Mouse (Mus musculus): Measurements from ENCODE around the gene Klrg2. TPM values are rescaled to one million over a fixed set of nuclear protein-coding genes. Genes with fewer than 3 reads are reported as not detected.

Klrg2 gene
- total and polyA plus RNA-seq, 2 experiments: not detected

DNA sequence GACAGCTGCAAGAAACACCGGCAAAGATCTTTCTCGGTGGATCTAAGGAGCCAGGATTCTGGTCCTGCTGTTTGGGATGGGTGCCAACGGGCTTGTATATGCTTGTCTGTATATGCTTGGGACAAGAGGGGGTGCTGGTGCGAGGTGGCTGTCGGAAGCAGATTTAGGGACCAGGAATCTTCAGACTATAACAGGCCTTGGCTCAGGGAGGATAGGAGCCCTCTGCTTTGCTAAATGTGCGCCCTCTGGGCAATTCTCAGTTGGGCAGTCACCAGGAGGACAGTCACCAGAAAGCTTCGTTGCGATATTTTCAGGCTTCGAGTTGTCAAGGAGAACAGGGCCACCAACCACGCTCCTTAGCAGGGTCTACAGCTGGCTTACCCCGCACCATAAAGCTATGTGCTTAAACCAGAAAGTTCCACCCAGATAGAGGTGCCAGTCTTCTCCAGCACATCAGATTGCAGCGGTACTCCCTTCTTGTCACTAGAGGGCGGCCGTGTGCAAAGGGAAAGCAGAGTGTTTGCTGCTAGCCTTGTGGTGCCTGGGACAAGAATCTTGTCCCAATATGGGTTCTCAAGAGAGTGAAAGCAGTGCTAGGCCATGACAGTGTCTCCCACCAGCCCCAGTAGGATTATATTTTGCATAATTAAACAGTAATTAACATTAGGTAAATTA lies 13.4 kb upstream of the Klrg2 start:
- no peaks in the 10 kb centered on the region; the same call in 1 of the 2 replicates for H3K27me3 ChIP-seq (ENCODE audit: control insufficient read depth, insufficient read depth, low read length)

GRCm38 (mm10) chr6:38649545-38649944 lies 12.5 kb upstream of the Klrg2 start:
- no peak overlapping the region for H3K9ac ChIP-seq (ENCODE audit: low read depth, low read length)
- no peak overlapping the region for H3K27ac ChIP-seq (replicated peaks; ENCODE audit: insufficient read depth, low read depth, low read length)
- H3K27me3 ChIP-seq (ENCODE audit: control insufficient read depth, insufficient read depth, low read length): no peaks in the 10 kb centered on the region; the same call in 1 of the 2 replicates
- H3K4me3 ChIP-seq (ENCODE audit: insufficient read depth, low read depth, low read length): no peak overlapping the region
- TF ChIP-seq POLR2A (IDR thresholded peaks at IDR 0.05; ENCODE audit: extremely low read depth, insufficient read depth, low read length): no peak
- peak; percentile 25; the same call in 1 of the 2 replicates for TF ChIP-seq CTCF (IDR thresholded peaks at IDR 0.05; ENCODE audit: low read depth, low read length)
- no peak for DNase-seq (ENCODE audit: extremely low read depth, low read depth, low spot score)
- WGBS: 80% methylated on average over 3 of the region's 3 CpGs
- H3K79me2 ChIP-seq (ENCODE audit: control insufficient read depth, insufficient read depth, low read length): no peaks in the 10 kb centered on the region
- no peaks in the 10 kb centered on the region for H3K36me3 ChIP-seq (ENCODE audit: control insufficient read depth, insufficient read depth, low read length)
- H3K4me1 ChIP-seq (ENCODE audit: control insufficient read depth, insufficient read depth, low read length): no peaks in the 10 kb centered on the region

More for the DNA sequence above, 13.4 kb upstream of the Klrg2 start:
- Histone ChIP-seq H3K4me3 (ENCODE audit: insufficient read depth, low read depth, low read length) (no peak overlapping the region), H3K36me3 (ENCODE audit: control insufficient read depth, insufficient read depth, low read length) (no peaks in the 10 kb centered on the region), H3K27ac (replicated peaks; ENCODE audit: insufficient read depth, low read depth, low read length) (no peak overlapping the region), H3K4me1 (ENCODE audit: control insufficient read depth, insufficient read depth, low read length) (no peaks in the 10 kb centered on the region), H3K9ac (ENCODE audit: low read depth, low read length) (no peak overlapping the region), H3K79me2 (ENCODE audit: control insufficient read depth, insufficient read depth, low read length) (no peaks in the 10 kb centered on the region)
- WGBS: 37% methylated on average over 14 of the region's 14 CpGs
- DNase-seq (ENCODE audit: extremely low read depth, low read depth, low spot score): peak; percentile 39
- TF ChIP-seq CTCF (IDR thresholded peaks at IDR 0.05; ENCODE audit: low read depth, low read length) (peak; percentile 89), POLR2A (IDR thresholded peaks at IDR 0.05; ENCODE audit: extremely low read depth, insufficient read depth, low read length) (no peak)

GRCm38 (mm10) chr6:38643039-38643438 lies 6.0 kb upstream of the Klrg2 start:
- WGBS: 81% methylated on average over 3 of the region's 3 CpGs
- H3K36me3 ChIP-seq (ENCODE audit: control insufficient read depth, insufficient read depth, low read length): no peaks in the 10 kb centered on the region
- H3K4me3 ChIP-seq (ENCODE audit: insufficient read depth, low read depth, low read length): no peak overlapping the region
- H3K27ac ChIP-seq (replicated peaks; ENCODE audit: insufficient read depth, low read depth, low read length): no peak overlapping the region
- no peak for DNase-seq (ENCODE audit: extremely low read depth, low read depth, low spot score)
- H3K79me2 ChIP-seq (ENCODE audit: control insufficient read depth, insufficient read depth, low read length): no peaks in the 10 kb centered on the region
- no peaks in the 10 kb centered on the region for H3K4me1 ChIP-seq (ENCODE audit: control insufficient read depth, insufficient read depth, low read length)
- no peaks in the 10 kb centered on the region for H3K27me3 ChIP-seq (ENCODE audit: control insufficient read depth, insufficient read depth, low read length)
- TF ChIP-seq POLR2A (IDR thresholded peaks at IDR 0.05; ENCODE audit: extremely low read depth, insufficient read depth, low read length) (no peak), CTCF (IDR thresholded peaks at IDR 0.05; ENCODE audit: low read depth, low read length) (no peak)
- H3K9ac ChIP-seq (ENCODE audit: low read depth, low read length): no peak overlapping the region

- Histone ChIP-seq H3K36me3 (ENCODE audit: control insufficient read depth, insufficient read depth, low read length) (no peaks in the 10 kb centered on the region), H3K4me3 (ENCODE audit: insufficient read depth, low read depth, low read length) (no peak overlapping the region), H3K27me3 (ENCODE audit: control insufficient read depth, insufficient read depth, low read length) (no peaks in the 10 kb centered on the region), H3K9ac (ENCODE audit: low read depth, low read length) (no peak overlapping the region), H3K4me1 (ENCODE audit: control insufficient read depth, insufficient read depth, low read length) (no peaks in the 10 kb centered on the region), H3K79me2 (ENCODE audit: control insufficient read depth, insufficient read depth, low read length) (no peaks in the 10 kb centered on the region), H3K27ac (replicated peaks; ENCODE audit: insufficient read depth, low read depth, low read length) (no peak overlapping the region)
- DNase-seq (ENCODE audit: extremely low read depth, low read depth, low spot score): no peak
- TF ChIP-seq CTCF (IDR thresholded peaks at IDR 0.05; ENCODE audit: low read depth, low read length): no peak
- WGBS: 66% methylated on average over 5 of the region's 5 CpGs
Observed at GRCm38 (mm10) chr6:38642593-38642992, 5.6 kb upstream of the Klrg2 start.

DNA sequence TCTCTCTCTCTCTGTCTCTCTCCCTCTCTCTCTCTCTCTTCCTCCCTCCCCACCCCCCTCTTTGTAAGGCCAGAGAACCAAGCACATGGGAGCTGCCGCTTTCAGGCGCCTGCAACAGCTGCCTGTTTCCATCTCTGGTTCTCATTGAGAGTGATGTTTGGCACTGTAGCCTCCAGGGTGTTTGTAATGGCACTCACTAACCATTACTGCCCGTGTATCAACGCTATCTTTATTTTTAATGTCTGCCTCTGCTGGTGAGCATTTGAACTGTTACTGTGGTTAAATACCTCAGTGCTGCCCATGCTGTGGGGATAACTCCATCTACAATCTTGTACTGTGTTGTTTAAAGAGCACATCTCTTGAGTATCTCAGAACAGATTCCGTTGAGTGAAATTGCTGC lies 4.6 kb upstream of the Klrg2 start:
- Histone ChIP-seq H3K79me2 (ENCODE audit: control insufficient read depth, insufficient read depth, low read length) (no peaks in the 10 kb centered on the region), H3K27ac (replicated peaks; ENCODE audit: insufficient read depth, low read depth, low read length) (no peak overlapping the region), H3K4me3 (ENCODE audit: insufficient read depth, low read depth, low read length) (no peak overlapping the region), H3K36me3 (ENCODE audit: control insufficient read depth, insufficient read depth, low read length) (no peaks in the 10 kb centered on the region), H3K9ac (ENCODE audit: low read depth, low read length) (no peak overlapping the region), H3K27me3 (ENCODE audit: control insufficient read depth, insufficient read depth, low read length) (peaks cover under 1% of the 10 kb centered on the region), H3K4me1 (ENCODE audit: control insufficient read depth, insufficient read depth, low read length) (peaks cover 4% of the 10 kb centered on the region; the same call in 1 of the 2 replicates)
- 73% methylated on average over 5 of the region's 5 CpGs for WGBS
- no peak for TF ChIP-seq CTCF (IDR thresholded peaks at IDR 0.05; ENCODE audit: low read depth, low read length)
- TF ChIP-seq POLR2A (IDR thresholded peaks at IDR 0.05; ENCODE audit: extremely low read depth, insufficient read depth, low read length): no peak
- no peak for DNase-seq (ENCODE audit: extremely low read depth, low read depth, low spot score)

GRCm38 (mm10) chr6:38641228-38641627 lies 4.2 kb upstream of the Klrg2 start:
- Histone ChIP-seq H3K79me2 (ENCODE audit: control insufficient read depth, insufficient read depth, low read length) (no peaks in the 10 kb centered on the region), H3K27ac (replicated peaks; ENCODE audit: insufficient read depth, low read depth, low read length) (no peak overlapping the region), H3K4me3 (ENCODE audit: insufficient read depth, low read depth, low read length) (no peak overlapping the region), H3K27me3 (ENCODE audit: control insufficient read depth, insufficient read depth, low read length) (peaks cover 5% of the 10 kb centered on the region), H3K36me3 (ENCODE audit: control insufficient read depth, insufficient read depth, low read length) (no peaks in the 10 kb centered on the region), H3K4me1 (ENCODE audit: control insufficient read depth, insufficient read depth, low read length) (peaks cover 4% of the 10 kb centered on the region), H3K9ac (ENCODE audit: low read depth, low read length) (no peak overlapping the region)
- DNase-seq (ENCODE audit: extremely low read depth, low read depth, low spot score): peak; percentile 20
- 60% methylated on average over 5 of the region's 5 CpGs for WGBS
- TF ChIP-seq CTCF (IDR thresholded peaks at IDR 0.05; ENCODE audit: low read depth, low read length): no peak
- TF ChIP-seq POLR2A (IDR thresholded peaks at IDR 0.05; ENCODE audit: extremely low read depth, insufficient read depth, low read length): no peak

Measured in liver, adult 2 months (tissue).